Mouse (Mus musculus): ENCODE results near the gene Ckmt2.

The Ckmt2 gene

DNA sequence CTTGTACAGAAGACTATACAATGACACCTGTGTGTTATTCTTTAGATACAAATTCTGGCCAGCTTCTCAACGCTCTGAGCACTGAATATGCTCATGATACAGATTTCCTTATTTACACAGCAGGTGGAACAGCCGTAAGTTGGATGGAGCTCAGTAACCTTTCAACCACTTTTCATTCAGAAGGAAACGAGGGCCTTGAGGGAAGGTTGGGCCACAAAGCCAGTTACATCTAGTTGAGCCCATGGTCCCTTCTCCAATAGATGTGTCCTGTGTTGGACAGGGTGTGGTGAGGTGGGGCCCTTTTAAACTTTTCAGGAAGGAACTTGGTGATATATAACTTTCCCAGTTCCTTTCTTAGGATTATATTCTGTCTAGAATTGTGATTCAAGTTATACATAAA is 22.3 kb downstream of the Ckmt2 start:
- no peak for TF ChIP-seq NANOG (IDR thresholded peaks at IDR 0.05; ENCODE audit: borderline replicate concordance, low read length)
- TF ChIP-seq CTCF (conservative IDR thresholded peaks at IDR 0.05; ENCODE audit: low read length), result no peak
- TF ChIP-seq POU5F1 (IDR thresholded peaks at IDR 0.05; ENCODE audit: borderline replicate concordance, low read length), result no peak
- Histone ChIP-seq H3K4me3 (replicated peaks; ENCODE audit: low read length) (no peak overlapping the region), H3K27me3 (ENCODE audit: insufficient read depth, low read length) (no peaks in the 10 kb centered on the region), H3K4me1 (replicated peaks; ENCODE audit: low read depth, low read length) (peaks cover 7% of the 10 kb centered on the region; the same call in 1 of the 2 replicates), H3K9me3 (ENCODE audit: low read length) (peaks cover 7% of the 10 kb centered on the region; the same call in 1 of the 2 replicates), H3K36me3 (ENCODE audit: insufficient read depth, low read length) (no peaks in the 10 kb centered on the region)

GRCm38 (mm10) chr13:91827876-91828275 is 48.8 kb downstream of the Ckmt2 start:
- H3K27me3 ChIP-seq (ENCODE audit: insufficient read depth, low read length), result no peaks in the 10 kb centered on the region
- H3K4me1 ChIP-seq (replicated peaks; ENCODE audit: low read depth, low read length), result no peaks in the 10 kb centered on the region
- no peaks in the 10 kb centered on the region for H3K36me3 ChIP-seq (ENCODE audit: insufficient read depth, low read length)
- H3K9me3 ChIP-seq (ENCODE audit: low read length), result no peaks in the 10 kb centered on the region
- H3K4me3 ChIP-seq (replicated peaks; ENCODE audit: low read length), result no peak overlapping the region
- no peak for TF ChIP-seq NANOG (IDR thresholded peaks at IDR 0.05; ENCODE audit: borderline replicate concordance, low read length)
- no peak for TF ChIP-seq CTCF (conservative IDR thresholded peaks at IDR 0.05; ENCODE audit: low read length)
- no peak for TF ChIP-seq POU5F1 (IDR thresholded peaks at IDR 0.05; ENCODE audit: borderline replicate concordance, low read length)

- TF ChIP-seq CTCF (conservative IDR thresholded peaks at IDR 0.05; ENCODE audit: low read length), result no peak
- TF ChIP-seq POU5F1 (IDR thresholded peaks at IDR 0.05; ENCODE audit: borderline replicate concordance, low read length), result no peak
- TF ChIP-seq NANOG (IDR thresholded peaks at IDR 0.05; ENCODE audit: borderline replicate concordance, low read length), result no peak
- Histone ChIP-seq H3K4me3 (replicated peaks; ENCODE audit: low read length) (no peak overlapping the region), H3K9me3 (ENCODE audit: low read length) (no peaks in the 10 kb centered on the region), H3K27me3 (ENCODE audit: insufficient read depth, low read length) (no peaks in the 10 kb centered on the region), H3K36me3 (ENCODE audit: insufficient read depth, low read length) (no peaks in the 10 kb centered on the region), H3K4me1 (replicated peaks; ENCODE audit: low read depth, low read length) (no peaks in the 10 kb centered on the region)
Observed at GRCm38 (mm10) chr13:91826066-91826465, 50.6 kb downstream of the Ckmt2 start.

DNA sequence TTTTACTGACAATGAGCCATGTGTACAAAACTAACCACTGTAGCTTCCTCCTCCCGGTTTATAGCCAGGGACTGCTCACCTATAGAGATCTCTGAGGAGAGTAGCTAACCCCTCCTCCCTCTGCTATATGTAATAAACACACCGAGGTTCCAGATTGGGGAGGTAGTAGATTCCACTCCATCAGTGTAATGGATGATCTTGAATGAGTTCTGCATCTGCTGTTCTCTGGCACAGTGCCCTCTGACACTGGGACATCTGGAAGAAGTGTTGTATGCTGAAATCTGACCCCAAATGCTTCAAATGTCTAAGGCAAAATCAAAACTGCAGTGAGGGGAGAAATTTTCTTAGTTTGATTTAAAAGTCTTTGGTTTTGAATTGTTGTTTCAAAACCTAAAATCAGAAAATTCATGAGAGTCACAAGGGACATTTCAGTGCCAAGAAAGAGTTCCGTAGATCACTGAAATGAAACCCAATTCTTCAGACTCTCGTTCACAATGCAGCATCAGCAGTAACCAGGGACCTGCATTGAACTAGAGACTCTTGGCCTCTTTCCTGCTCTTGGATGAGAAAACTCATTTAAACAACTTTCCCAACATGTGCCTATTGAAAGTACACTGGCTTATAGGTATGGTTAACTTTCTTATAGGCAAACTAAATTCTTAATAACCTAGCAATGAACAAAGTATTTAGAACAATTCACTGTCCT is 51.7 kb downstream of the Ckmt2 start:
- Histone ChIP-seq H3K4me3 (replicated peaks; ENCODE audit: low read length) (no peak overlapping the region), H3K4me1 (replicated peaks; ENCODE audit: low read depth, low read length) (no peaks in the 10 kb centered on the region), H3K9me3 (ENCODE audit: low read length) (no peaks in the 10 kb centered on the region), H3K36me3 (ENCODE audit: insufficient read depth, low read length) (no peaks in the 10 kb centered on the region), H3K27me3 (ENCODE audit: insufficient read depth, low read length) (no peaks in the 10 kb centered on the region)
- no peak for TF ChIP-seq POU5F1 (IDR thresholded peaks at IDR 0.05; ENCODE audit: borderline replicate concordance, low read length)
- no peak for TF ChIP-seq NANOG (IDR thresholded peaks at IDR 0.05; ENCODE audit: borderline replicate concordance, low read length)
- no peak for TF ChIP-seq CTCF (conservative IDR thresholded peaks at IDR 0.05; ENCODE audit: low read length)

DNA sequence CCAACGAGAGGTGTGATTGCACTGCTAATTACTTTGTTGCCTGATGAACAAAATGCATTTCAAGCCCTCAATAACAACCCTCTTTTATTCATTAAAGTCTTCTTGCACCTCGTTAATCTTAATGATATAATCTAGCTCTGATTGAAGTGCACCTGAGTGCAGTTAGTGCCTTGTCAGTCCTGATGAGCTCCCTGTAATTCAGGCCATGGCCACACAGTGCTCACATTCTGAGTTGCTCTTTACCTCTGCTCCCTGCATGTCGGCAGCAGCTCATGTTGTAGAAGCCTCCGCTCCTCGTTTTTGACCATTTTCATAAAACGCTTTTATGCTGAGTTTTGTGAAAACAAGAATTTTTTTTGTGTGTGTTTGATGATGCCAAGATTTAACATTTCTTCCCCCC is 53.0 kb downstream of the Ckmt2 start:
- no peaks in the 10 kb centered on the region for H3K36me3 ChIP-seq (ENCODE audit: insufficient read depth, low read length)
- no peaks in the 10 kb centered on the region for H3K9me3 ChIP-seq (ENCODE audit: low read length)
- H3K4me3 ChIP-seq (replicated peaks; ENCODE audit: low read length), result no peak overlapping the region
- H3K27me3 ChIP-seq (ENCODE audit: insufficient read depth, low read length), result no peaks in the 10 kb centered on the region
- no peaks in the 10 kb centered on the region for H3K4me1 ChIP-seq (replicated peaks; ENCODE audit: low read depth, low read length)
- no peak for TF ChIP-seq POU5F1 (IDR thresholded peaks at IDR 0.05; ENCODE audit: borderline replicate concordance, low read length)
- TF ChIP-seq NANOG (IDR thresholded peaks at IDR 0.05; ENCODE audit: borderline replicate concordance, low read length), result no peak
- TF ChIP-seq CTCF (conservative IDR thresholded peaks at IDR 0.05; ENCODE audit: low read length), result no peak

- H3K4me1 ChIP-seq (replicated peaks; ENCODE audit: low read depth, low read length), result peaks cover 6% of the 10 kb centered on the region; the same call in 1 of the 2 replicates
- no peak for TF ChIP-seq NANOG (IDR thresholded peaks at IDR 0.05; ENCODE audit: borderline replicate concordance, low read length)
- no peak for TF ChIP-seq POU5F1 (IDR thresholded peaks at IDR 0.05; ENCODE audit: borderline replicate concordance, low read length)
- TF ChIP-seq CTCF (conservative IDR thresholded peaks at IDR 0.05; ENCODE audit: low read length), result no peak
- H3K4me3 ChIP-seq (replicated peaks; ENCODE audit: low read length), result peak overlapping the region; percentile 13; the same call in 1 of the 2 replicates
- H3K36me3 ChIP-seq (ENCODE audit: insufficient read depth, low read length), result no peaks in the 10 kb centered on the region
- H3K27me3 ChIP-seq (ENCODE audit: insufficient read depth, low read length), result no peaks in the 10 kb centered on the region
- peaks cover 7% of the 10 kb centered on the region; the same call in 1 of the 2 replicates for H3K9me3 ChIP-seq (ENCODE audit: low read length)
Observed at GRCm38 (mm10) chr13:91814670-91815069, 62.0 kb downstream of the Ckmt2 start.

- TF ChIP-seq NANOG (IDR thresholded peaks at IDR 0.05; ENCODE audit: borderline replicate concordance, low read length) (no peak), CTCF (conservative IDR thresholded peaks at IDR 0.05; ENCODE audit: low read length) (peak; percentile 72)
- no peaks in the 10 kb centered on the region for H3K27me3 ChIP-seq (ENCODE audit: insufficient read depth, low read length)
- peaks cover 7% of the 10 kb centered on the region; the same call in 1 of the 2 replicates for H3K9me3 ChIP-seq (ENCODE audit: low read length)
- H3K4me1 ChIP-seq (replicated peaks; ENCODE audit: low read depth, low read length), result peaks cover 16% of the 10 kb centered on the region
- H3K4me3 ChIP-seq (replicated peaks; ENCODE audit: low read length), result no peak overlapping the region
- peaks cover 15% of the 10 kb centered on the region for H3K36me3 ChIP-seq (ENCODE audit: insufficient read depth, low read length)
Observed at GRCm38 (mm10) chr13:91809476-91809875, 67.2 kb downstream of the Ckmt2 start.

- peak overlapping the region; percentile 95 for H3K4me3 ChIP-seq (replicated peaks; ENCODE audit: low read length)
- no peak for TF ChIP-seq CTCF (conservative IDR thresholded peaks at IDR 0.05; ENCODE audit: low read length)
- no peak for TF ChIP-seq POU5F1 (IDR thresholded peaks at IDR 0.05; ENCODE audit: borderline replicate concordance, low read length)
- no peak for TF ChIP-seq NANOG (IDR thresholded peaks at IDR 0.05; ENCODE audit: borderline replicate concordance, low read length)
- no peaks in the 10 kb centered on the region for H3K27me3 ChIP-seq (ENCODE audit: insufficient read depth, low read length)
- H3K4me1 ChIP-seq (replicated peaks; ENCODE audit: low read depth, low read length), result peaks cover 14% of the 10 kb centered on the region
- H3K9me3 ChIP-seq (ENCODE audit: low read length), result no peaks in the 10 kb centered on the region
- H3K36me3 ChIP-seq (ENCODE audit: insufficient read depth, low read length), result peaks cover 19% of the 10 kb centered on the region
Observed at GRCm38 (mm10) chr13:91807874-91808575, 68.7 kb downstream of the Ckmt2 start.

All from E14TG2a.4 (cell line).